Mouse (Mus musculus) hindbrain, postnatal 0 days (tissue): Measurements from ENCODE around the gene Zfp956. TPM values are rescaled to one million over a fixed set of nuclear protein-coding genes. Genes with fewer than 3 reads are reported as not detected.
A peak's percentile ranks its signal among the peaks of the same experiment; 100 is the strongest.
"Not testable (repeated sequence)": the region's sequence is repeated elsewhere in the genome, so short reads cannot be mapped to it uniquely, and the experiment has no call there.

ENCODE experiments used
- ATAC-seq: fragments of 200-750 bp; cut with Nextera tagmentation; 2 replicates; pipeline ENCODE4 v1.8.0; 2017; ENCODE audit warnings: mild to moderate bottlenecking, moderate TSS enrichment, moderate library complexity
- DNase-seq: peaks from one replicate; pipeline ENCODE4 v3.0.0-alpha.2; 2015; ENCODE audit warnings: low spot score
- H3K27ac ChIP-seq: fragments of 300-500 bp; sonication (generic); 2 replicates; pipeline ENCODE4 v1.5.1; 2014; ENCODE audit warnings: mild to moderate bottlenecking
- H3K27me3 ChIP-seq: fragments of 300-500 bp; sonication (generic); 2 replicates; pipeline ENCODE4 v1.6.1; 2014; ENCODE audit warnings: low read length, mixed read lengths; ENCODE audit not compliant: insufficient read depth
- H3K36me3 ChIP-seq: fragments of 300-500 bp; sonication (generic); 2 replicates; pipeline ENCODE4 v1.6.1; 2014; ENCODE audit warnings: low read length, mixed read lengths; ENCODE audit not compliant: insufficient read depth
- H3K4me1 ChIP-seq: fragments of 300-500 bp; sonication (generic); 2 replicates; pipeline ENCODE4 v1.6.1; 2014; ENCODE audit warnings: antibody characterized with exemption, low read length, mixed read lengths; ENCODE audit not compliant: insufficient read depth
- H3K4me2 ChIP-seq: fragments of 300-500 bp; sonication (generic); 2 replicates; pipeline ENCODE4 v1.6.1; 2014; ENCODE audit warnings: low read depth, mild to moderate bottlenecking, low read length, moderate library complexity, mixed read lengths
- H3K4me3 ChIP-seq: fragments of 300-500 bp; sonication (generic); 2 replicates; pipeline ENCODE4 v1.5.1; 2014; ENCODE audit warnings: low read length
- H3K9ac ChIP-seq: fragments of 300-500 bp; sonication (generic); replicated peaks from 2 replicates; pipeline ENCODE4 v1.6.1; 2014; ENCODE audit warnings: mild to moderate bottlenecking, low read length, moderate library complexity, mixed read lengths
- H3K9me3 ChIP-seq: fragments of 300-500 bp; sonication (generic); 2 replicates; pipeline ENCODE4 v1.6.1; 2016; ENCODE audit warnings: low read length, mixed read lengths
- CTCF ChIP-seq: IDR thresholded peaks from 2 replicates; pipeline ENCODE4 v1.5.1; 2016; ENCODE audit warnings: antibody characterized with exemption, control low read depth, low read depth
- WGBS: fragments of 180-500 bp; shearing (Covaris S2); extraction: QIAGEN DNeasy Blood & Tissue Kit; methylation state at CpG from one replicate; pipeline ENCODE4 v1.1.7; 2014; 5-methylcytosine and 5-hydroxymethylcytosine counted together
- polyA plus RNA-seq: library from polyadenylated mRNA; unstranded; fragments of >200 nt; fragmentation: Nextera tagmentation; extraction: Ambion mirVana; gene quantifications from 2 replicates; pipeline ENCODE4 v1.2.1, GENCODE M21; 2015
- total RNA-seq: library from RNA; depleted of rRNA; stranded (reverse); fragments of >200 nt; gene quantifications from 2 replicates; pipeline ENCODE4 v1.2.3, GENCODE M21; 2014; rRNA removed

Gene Zfp956
- total and polyA plus RNA-seq, 2 experiments from 2014 or later, result 21.0 to 30.6 TPM

- H3K27me3 ChIP-seq, H3K4me3 ChIP-seq, H3K9ac ChIP-seq, H3K4me1 ChIP-seq, H3K27ac ChIP-seq, ATAC-seq, H3K9me3 ChIP-seq, H3K4me2 ChIP-seq, DNase-seq: not testable (repeated sequence)
- TF ChIP-seq CTCF, result 0 out of 2 replicates have a peak, but pooled peaks have one; percentile 5
- H3K36me3 ChIP-seq, result peaks cover 19% of the 10 kb centered on the region
- 69% methylated on average over 1 of the region's 1 CpGs for WGBS
Measured at GRCm38 (mm10) chr6:47968166-47968565, 15.0 kb downstream of the Zfp956 start.

GRCm38 (mm10) chr6:47974599-47974998 is 21.4 kb downstream of the Zfp956 start:
- no peak for TF ChIP-seq CTCF
- 94% methylated on average over 1 of the region's 1 CpGs for WGBS

GRCm38 (mm10) chr6:47978897-47979368 is 25.7 kb downstream of the Zfp956 start:
- no peaks in the 10 kb centered on the region for H3K4me1 ChIP-seq
- no peak overlapping the region for H3K4me2 ChIP-seq
- no peak overlapping the region for H3K27ac ChIP-seq
- 15% methylated on average over 6 of the region's 6 CpGs for WGBS
- H3K27me3 ChIP-seq, result no peaks in the 10 kb centered on the region
- no peaks in the 10 kb centered on the region for H3K36me3 ChIP-seq
- TF ChIP-seq CTCF, result peak; percentile 72
- DNase-seq (peak; percentile 72), ATAC-seq (peak; percentile 92)
- H3K9me3 ChIP-seq, result no peaks in the 10 kb centered on the region
- no peak overlapping the region for H3K4me3 ChIP-seq
- no peak overlapping the region for H3K9ac ChIP-seq

More at GRCm38 (mm10) chr6:47974599-47974998, 21.4 kb downstream of the Zfp956 start:
- DNase-seq, result no peak
- Histone ChIP-seq H3K4me2 (no peak overlapping the region), H3K36me3 (no peaks in the 10 kb centered on the region), H3K4me3 (no peak overlapping the region), H3K27me3 (no peaks in the 10 kb centered on the region), H3K4me1 (no peaks in the 10 kb centered on the region), H3K9ac (no peak overlapping the region), H3K9me3 (no peaks in the 10 kb centered on the region), H3K27ac (no peak overlapping the region)
- no peak for ATAC-seq

- no peak for ATAC-seq
- H3K27me3 ChIP-seq, result no peaks in the 10 kb centered on the region
Measured at GRCm38 (mm10) chr6:47983936-47984335, 30.7 kb downstream of the Zfp956 start.

DNA sequence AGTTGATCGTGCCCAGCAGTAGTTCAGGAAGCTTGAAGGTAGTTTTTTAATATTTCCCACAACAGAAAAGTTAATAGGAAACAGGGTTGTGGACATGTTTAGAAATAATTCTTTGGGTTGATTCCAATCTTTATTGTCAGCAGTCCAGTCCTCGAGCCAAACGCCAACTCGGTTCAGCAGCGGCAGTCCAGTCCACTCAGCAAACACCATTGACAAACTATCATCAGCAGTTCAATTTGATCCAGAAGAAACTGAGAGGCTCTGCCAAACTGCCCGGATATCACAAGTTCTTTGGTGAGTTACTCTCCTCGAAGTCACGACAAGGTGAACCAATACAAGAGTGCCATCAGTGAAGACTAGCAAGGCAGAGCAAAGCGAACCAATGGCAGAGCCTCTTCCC is 42.5 kb downstream of the Zfp956 start:
- Histone ChIP-seq H3K4me1 (no peaks in the 10 kb centered on the region), H3K36me3 (no peaks in the 10 kb centered on the region), H3K27ac (no peak overlapping the region), H3K4me3 (no peak overlapping the region), H3K9me3 (no peaks in the 10 kb centered on the region), H3K4me2 (no peak overlapping the region), H3K9ac (no peak overlapping the region), H3K27me3 (no peaks in the 10 kb centered on the region)
- DNase-seq (no peak), ATAC-seq (no peak)
- 87% methylated on average over 9 of the region's 9 CpGs for whole genome bisulfite sequencing
- no peak for TF ChIP-seq CTCF

More at GRCm38 (mm10) chr6:47983936-47984335, 30.7 kb downstream of the Zfp956 start:
- no peak overlapping the region for H3K4me3 ChIP-seq
- no peak for TF ChIP-seq CTCF
- no peak overlapping the region for H3K9ac ChIP-seq
- no peaks in the 10 kb centered on the region for H3K36me3 ChIP-seq
- no peak for DNase-seq
- H3K9me3 ChIP-seq, result no peaks in the 10 kb centered on the region
- H3K4me1 ChIP-seq, result no peaks in the 10 kb centered on the region
- H3K27ac ChIP-seq, result no peak overlapping the region
- H3K4me2 ChIP-seq, result no peak overlapping the region
- WGBS, result 14% methylated on average over 2 of the region's 2 CpGs

GRCm38 (mm10) chr6:48010727-48011126 is 57.5 kb downstream of the Zfp956 start:
- TF ChIP-seq CTCF, result no peak
- Histone ChIP-seq H3K27me3 (no peaks in the 10 kb centered on the region), H3K9me3 (no peaks in the 10 kb centered on the region), H3K4me2 (no peak overlapping the region), H3K9ac (no peak overlapping the region), H3K4me1 (no peaks in the 10 kb centered on the region), H3K4me3 (no peak overlapping the region), H3K36me3 (no peaks in the 10 kb centered on the region), H3K27ac (no peak overlapping the region)
- no peak for DNase-seq
- 47% methylated on average over 8 of the region's 8 CpGs for WGBS
- no peak for ATAC-seq

Other genes starting within 250 kb of the Zfp956 start
- gene Pdia4, start 140.0 kb upstream of the Zfp956 start, total RNA-seq, result 75.0 and 100 TPM in 2 replicates
- gene Pdia4, start 140.0 kb upstream of the Zfp956 start, polyA plus RNA-seq, result 90.0 and 93.4 TPM in 2 replicates
- gene Zfp786, start 122.5 kb upstream of the Zfp956 start, total RNA-seq, result 16.6 and 17.7 TPM in 2 replicates
- 6.3 and 6.6 TPM in 2 replicates for gene Zfp786, start 122.5 kb upstream of the Zfp956 start, polyA plus RNA-seq
- 24.2 and 25.1 TPM in 2 replicates for gene Zfp398, start 117.7 kb upstream of the Zfp956 start, total RNA-seq
- 12.6 and 13.0 TPM in 2 replicates for gene Zfp398, start 117.7 kb upstream of the Zfp956 start, polyA plus RNA-seq
- 41.8 and 43.8 TPM in 2 replicates for gene Zfp282, start 76.2 kb upstream of the Zfp956 start, total RNA-seq
- gene Zfp282, start 76.2 kb upstream of the Zfp956 start, polyA plus RNA-seq, result 14.4 and 15.5 TPM in 2 replicates
- gene Zfp212, start 32.9 kb upstream of the Zfp956 start, total RNA-seq, result 15.3 and 17.0 TPM in 2 replicates
- gene Zfp212, start 32.9 kb upstream of the Zfp956 start, polyA plus RNA-seq, result 19.6 and 20.3 TPM in 2 replicates
- 33.6 and 47.7 TPM in 2 replicates for gene Zfp777, start 95.5 kb downstream of the Zfp956 start, total RNA-seq
- gene Zfp777, start 95.5 kb downstream of the Zfp956 start, polyA plus RNA-seq, result 15.4 and 16.2 TPM in 2 replicates
- gene Zfp746, start 133.2 kb downstream of the Zfp956 start, total RNA-seq, result 34.3 and 35.9 TPM in 2 replicates
- gene Zfp746, start 133.2 kb downstream of the Zfp956 start, polyA plus RNA-seq, result 15.3 and 16.4 TPM in 2 replicates